Mouse (Mus musculus) hindbrain, embryonic 10.5 days (tissue): ENCODE measurements around the gene Gm37240. TPM values are rescaled to one million over a fixed set of nuclear protein-coding genes. Genes with fewer than 3 reads are reported as not detected.

Source experiments
- DNase-seq: peaks from one replicate; pipeline ENCODE4 v3.0.0-alpha.2; 2017; ENCODE audit warnings: low spot score
- H3K27ac ChIP-seq: fragments of 300-500 bp; sonication (generic); 2 replicates; pipeline ENCODE4 v1.5.1; 2016; ENCODE audit warnings: mild to moderate bottlenecking, moderate library complexity
- H3K27me3 ChIP-seq: fragments of 300-500 bp; sonication (generic); 2 replicates; pipeline ENCODE4 v1.6.1; 2016; ENCODE audit warnings: mild to moderate bottlenecking; ENCODE audit not compliant: poor library complexity, insufficient read depth, severe bottlenecking
- H3K36me3 ChIP-seq: fragments of 300-500 bp; sonication (generic); 2 replicates; pipeline ENCODE4 v1.6.1; 2016; ENCODE audit warnings: mild to moderate bottlenecking, moderate library complexity
- H3K4me1 ChIP-seq: fragments of 300-500 bp; sonication (generic); replicated peaks from 2 replicates; pipeline ENCODE4 v1.6.1; 2016; ENCODE audit warnings: mild to moderate bottlenecking
- H3K4me3 ChIP-seq: fragments of 300-500 bp; sonication (generic); 2 replicates; pipeline ENCODE4 v1.5.1; 2016; ENCODE audit warnings: mild to moderate bottlenecking, moderate library complexity
- H3K9me3 ChIP-seq: fragments of 300-500 bp; sonication (generic); 2 replicates; pipeline ENCODE4 v1.6.1; 2016; ENCODE audit warnings: mild to moderate bottlenecking, moderate library complexity
- WGBS: fragments of 180-500 bp; shearing (Covaris S2); methylation state at CpG from one replicate; pipeline ENCODE4 v1.1.7; 2016; 5-methylcytosine and 5-hydroxymethylcytosine counted together
- polyA plus RNA-seq: library from polyadenylated mRNA; unstranded; fragments of >200 nt; fragmentation: Nextera tagmentation; extraction: Ambion mirVana; gene quantifications from 2 replicates; pipeline ENCODE4 v1.2.1, GENCODE M21; 2016

Gm37240 gene
- polyA plus RNA-seq, 1 experiment from 2014 or later, result 1.4 TPM

DNA sequence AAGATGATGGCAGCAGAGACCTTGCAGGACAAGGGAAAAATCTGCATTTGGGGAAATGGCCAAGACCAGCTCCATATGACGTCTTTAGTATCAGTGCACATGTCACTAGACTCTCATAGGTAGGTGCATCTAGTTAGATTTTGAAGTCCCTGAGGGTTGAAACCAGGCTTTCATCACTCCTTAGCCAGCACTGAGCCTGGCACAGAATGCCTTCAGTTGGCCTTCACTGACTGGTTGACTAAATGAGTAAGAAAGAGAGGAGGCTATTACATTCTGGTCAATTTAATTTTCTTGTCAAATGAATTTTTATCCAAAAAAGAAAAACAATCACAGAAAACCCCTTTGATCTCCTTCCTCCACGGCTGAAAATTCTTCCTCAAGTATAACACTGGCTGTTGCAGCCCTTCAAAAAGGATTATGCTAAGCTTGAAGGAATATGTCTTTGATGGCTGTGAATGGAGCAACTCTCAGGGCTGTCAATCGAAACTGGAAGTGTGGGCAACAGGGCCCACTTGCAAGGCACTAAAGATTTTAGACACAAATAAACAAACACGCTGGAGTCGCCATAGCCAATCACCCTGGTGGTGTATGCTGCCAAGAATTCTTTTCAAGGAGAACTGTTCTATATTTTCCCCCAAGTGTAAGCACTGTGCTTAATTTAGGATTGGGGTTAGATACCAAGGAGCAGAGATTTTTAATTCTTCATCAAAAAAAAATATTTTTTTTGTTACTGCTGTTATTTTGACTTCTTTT, 522.6 kb downstream of the Gm37240 start:
- no peaks in the 10 kb centered on the region for H3K27me3 ChIP-seq
- peaks cover 5% of the 10 kb centered on the region; the same call in 1 of the 2 replicates for H3K4me1 ChIP-seq
- no peak for DNase-seq
- H3K9me3 ChIP-seq, result no peaks in the 10 kb centered on the region
- H3K4me3 ChIP-seq, result no peak overlapping the region
- WGBS, result 79% methylated on average over 5 of the region's 5 CpGs
- H3K27ac ChIP-seq, result no peak overlapping the region
- H3K36me3 ChIP-seq, result no peaks in the 10 kb centered on the region

GRCm38 (mm10) chr3:85362883-85363282, 524.4 kb downstream of the Gm37240 start:
- Histone ChIP-seq H3K4me1 (no peaks in the 10 kb centered on the region), H3K27me3 (no peaks in the 10 kb centered on the region), H3K4me3 (no peak overlapping the region), H3K27ac (no peak overlapping the region), H3K9me3 (no peaks in the 10 kb centered on the region), H3K36me3 (no peaks in the 10 kb centered on the region)
- 92% methylated on average over 7 of the region's 7 CpGs for WGBS
- no peak for DNase-seq

DNA sequence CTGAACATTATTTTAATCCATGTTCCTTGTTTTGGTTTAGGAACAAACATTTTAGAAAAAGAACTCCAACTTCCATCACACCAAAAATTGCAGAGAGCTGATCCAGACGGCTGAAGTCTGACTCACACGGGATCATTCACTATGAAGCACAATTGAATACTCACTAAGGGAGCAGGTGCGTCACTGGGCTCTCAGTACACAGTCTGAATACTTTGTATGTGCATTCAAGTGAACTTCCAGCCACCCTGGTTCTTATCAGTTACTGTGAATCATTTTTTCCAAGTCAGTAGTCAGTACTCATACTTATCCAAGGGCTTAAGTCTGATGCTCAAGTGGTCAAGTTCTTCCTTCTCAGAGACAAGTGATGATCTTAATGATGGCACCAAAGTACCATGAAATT, 530.9 kb downstream of the Gm37240 start:
- DNase-seq, result no peak
- Histone ChIP-seq H3K27me3 (no peaks in the 10 kb centered on the region), H3K4me1 (no peaks in the 10 kb centered on the region), H3K36me3 (no peaks in the 10 kb centered on the region), H3K27ac (no peak overlapping the region), H3K4me3 (no peak overlapping the region), H3K9me3 (no peaks in the 10 kb centered on the region)
- 86% methylated on average over 3 of the region's 3 CpGs for WGBS

- H3K27ac ChIP-seq, result no peak overlapping the region
- 75% methylated on average over 6 of the region's 6 CpGs for WGBS
- no peak overlapping the region for H3K4me3 ChIP-seq
- H3K4me1 ChIP-seq, result no peaks in the 10 kb centered on the region
- no peak for DNase-seq
- H3K9me3 ChIP-seq, result no peaks in the 10 kb centered on the region
- no peaks in the 10 kb centered on the region for H3K36me3 ChIP-seq
- no peaks in the 10 kb centered on the region for H3K27me3 ChIP-seq
Observed at GRCm38 (mm10) chr3:85348021-85348420, 539.3 kb downstream of the Gm37240 start.

GRCm38 (mm10) chr3:85341103-85341860, 546.0 kb downstream of the Gm37240 start:
- WGBS, result 82% methylated on average over 12 of the region's 12 CpGs
- Histone ChIP-seq H3K27ac (peak overlapping the region; percentile 40; the same call in 1 of the 2 replicates), H3K27me3 (no peaks in the 10 kb centered on the region), H3K4me3 (no peak overlapping the region), H3K4me1 (peaks cover 29% of the 10 kb centered on the region), H3K9me3 (no peaks in the 10 kb centered on the region), H3K36me3 (no peaks in the 10 kb centered on the region)
- DNase-seq, result peak; percentile 17

GRCm38 (mm10) chr3:85340491-85340890, 546.8 kb downstream of the Gm37240 start:
- no peaks in the 10 kb centered on the region for H3K27me3 ChIP-seq
- no peak for DNase-seq
- no peaks in the 10 kb centered on the region for H3K36me3 ChIP-seq
- H3K4me1 ChIP-seq, result peaks cover 29% of the 10 kb centered on the region
- H3K9me3 ChIP-seq, result no peaks in the 10 kb centered on the region
- WGBS, result 54% methylated on average over 3 of the region's 3 CpGs
- H3K4me3 ChIP-seq, result no peak overlapping the region
- H3K27ac ChIP-seq, result peak overlapping the region; percentile 40; the same call in 1 of the 2 replicates

DNA sequence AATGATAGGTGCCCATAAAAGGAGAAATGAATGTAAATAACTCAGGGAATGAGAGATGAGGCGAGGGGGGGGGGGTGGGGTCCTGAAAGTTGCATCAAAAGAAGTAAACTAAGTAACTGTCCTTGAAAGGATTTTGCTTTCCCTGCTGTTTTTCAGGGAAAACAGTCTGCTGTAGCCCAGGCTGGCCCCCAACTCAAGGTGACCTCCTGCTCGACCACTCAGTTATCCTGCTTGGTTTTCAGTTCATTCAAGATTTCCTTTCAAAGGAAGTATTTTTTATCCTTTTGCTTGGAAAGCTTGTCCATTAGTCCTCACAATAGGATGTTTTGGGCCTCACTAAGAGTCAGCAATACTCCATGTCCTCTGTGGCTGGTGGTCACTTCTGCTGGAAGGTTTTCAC, 547.4 kb downstream of the Gm37240 start:
- Histone ChIP-seq H3K36me3 (no peaks in the 10 kb centered on the region), H3K9me3 (no peaks in the 10 kb centered on the region), H3K4me1 (peaks cover 29% of the 10 kb centered on the region), H3K4me3 (no peak overlapping the region), H3K27me3 (no peaks in the 10 kb centered on the region), H3K27ac (no peak overlapping the region)
- no peak for DNase-seq
- 78% methylated on average over 2 of the region's 2 CpGs for WGBS

DNA sequence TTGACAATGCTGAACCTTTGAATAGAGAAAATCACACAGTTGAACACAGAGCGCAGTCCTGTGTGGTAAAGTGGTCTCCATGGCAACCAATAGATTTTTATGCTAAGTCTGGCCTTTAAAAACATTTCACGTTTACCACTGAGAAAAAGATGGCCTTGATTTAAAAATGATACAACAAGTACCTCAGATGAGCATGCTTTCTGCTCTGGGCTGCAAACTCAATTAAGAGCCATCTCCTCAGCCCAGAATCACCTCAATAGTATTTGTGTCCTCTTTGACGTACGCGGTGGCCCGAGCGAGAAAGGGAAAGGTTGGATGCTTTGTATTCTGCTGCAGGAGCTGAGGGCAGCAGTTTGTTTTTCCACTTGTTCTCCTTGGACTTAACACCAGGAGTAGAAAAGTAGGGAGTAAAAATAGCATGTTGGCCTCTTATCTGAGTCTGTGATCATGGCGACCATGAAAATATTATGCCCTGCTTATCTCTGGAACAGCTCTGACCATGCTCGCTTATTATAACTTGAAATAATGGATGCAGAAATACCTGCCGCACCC, 548.0 kb downstream of the Gm37240 start:
- WGBS, result 76% methylated on average over 10 of the region's 10 CpGs
- H3K9me3 ChIP-seq, result no peaks in the 10 kb centered on the region
- DNase-seq, result no peak
- H3K27ac ChIP-seq, result no peak overlapping the region
- peaks cover 29% of the 10 kb centered on the region for H3K4me1 ChIP-seq
- no peak overlapping the region for H3K4me3 ChIP-seq
- no peaks in the 10 kb centered on the region for H3K36me3 ChIP-seq
- no peaks in the 10 kb centered on the region for H3K27me3 ChIP-seq

DNA sequence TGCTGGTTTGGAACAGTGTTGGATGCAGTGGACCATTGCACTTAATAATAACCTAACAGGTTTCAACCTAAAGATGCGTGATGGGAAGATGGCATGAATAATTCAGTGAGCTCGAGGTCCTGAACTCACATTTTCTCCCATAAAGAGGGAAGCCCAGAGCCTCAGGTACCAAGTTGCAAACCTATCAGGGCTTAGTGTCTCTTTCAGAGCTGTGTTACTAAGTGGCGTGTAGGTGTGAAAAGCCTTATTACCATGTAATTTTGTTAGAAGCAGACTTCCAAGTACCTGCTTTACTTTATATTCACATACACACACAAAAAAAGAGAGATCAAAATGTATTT, 548.6 kb downstream of the Gm37240 start:
- H3K4me3 ChIP-seq, result no peak overlapping the region
- DNase-seq, result no peak
- peaks cover 29% of the 10 kb centered on the region for H3K4me1 ChIP-seq
- H3K9me3 ChIP-seq, result no peaks in the 10 kb centered on the region
- no peaks in the 10 kb centered on the region for H3K27me3 ChIP-seq
- no peak overlapping the region for H3K27ac ChIP-seq
- no peaks in the 10 kb centered on the region for H3K36me3 ChIP-seq
- WGBS, result 62% methylated on average over 3 of the region's 3 CpGs

DNA sequence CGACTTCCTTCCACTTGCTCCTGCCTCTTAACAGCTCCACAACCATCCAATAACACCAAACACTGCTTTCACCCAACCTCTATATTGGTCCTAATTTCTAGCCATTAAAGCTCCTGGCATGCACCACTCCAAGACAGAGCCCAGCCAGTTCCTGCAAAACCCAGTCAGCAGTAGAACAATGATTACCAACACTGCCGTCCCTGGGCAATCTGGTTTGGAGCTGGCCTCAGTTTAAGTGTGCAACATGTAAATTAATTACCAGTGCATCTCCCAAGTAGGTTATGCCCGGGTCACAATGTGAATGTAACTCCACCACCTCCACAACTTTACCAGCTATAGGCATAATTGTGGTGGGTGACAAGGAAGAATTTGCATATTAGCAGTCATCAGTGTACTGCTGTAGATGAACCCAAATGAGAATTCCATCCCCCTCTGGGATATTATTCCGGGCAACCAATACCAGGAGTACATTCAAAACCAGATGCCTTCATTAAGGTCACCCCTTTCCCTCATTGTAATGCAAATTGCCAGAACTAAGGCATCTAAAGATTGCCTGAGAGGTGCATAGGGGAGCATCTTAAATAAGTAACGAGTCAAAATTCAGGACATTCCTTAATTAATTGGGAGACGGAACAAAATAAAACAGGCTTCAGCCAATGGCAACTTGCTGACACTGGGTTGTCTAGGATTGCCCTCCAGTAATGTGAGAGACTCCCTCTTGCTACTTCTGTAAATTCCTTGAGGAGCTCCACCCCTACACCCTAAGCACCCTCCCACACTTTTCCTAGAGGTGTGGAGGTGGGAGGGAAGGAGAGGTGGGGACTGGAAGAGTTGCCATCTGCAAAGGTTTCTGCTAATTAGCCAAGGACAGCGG, 549.2 kb downstream of the Gm37240 start:
- no peaks in the 10 kb centered on the region for H3K27me3 ChIP-seq
- H3K4me3 ChIP-seq, result no peak overlapping the region
- WGBS, result 65% methylated on average over 7 of the region's 7 CpGs
- H3K4me1 ChIP-seq, result peaks cover 29% of the 10 kb centered on the region
- H3K27ac ChIP-seq, result no peak overlapping the region
- H3K9me3 ChIP-seq, result no peaks in the 10 kb centered on the region
- H3K36me3 ChIP-seq, result no peaks in the 10 kb centered on the region
- DNase-seq, result no peak

GRCm38 (mm10) chr3:85335517-85335916, 551.8 kb downstream of the Gm37240 start:
- Histone ChIP-seq H3K27ac (no peak overlapping the region), H3K27me3 (no peaks in the 10 kb centered on the region), H3K36me3 (no peaks in the 10 kb centered on the region), H3K4me3 (no peak overlapping the region), H3K9me3 (no peaks in the 10 kb centered on the region), H3K4me1 (peaks cover 22% of the 10 kb centered on the region)
- no peak for DNase-seq
- 78% methylated on average over 1 of the region's 1 CpGs for WGBS

DNA sequence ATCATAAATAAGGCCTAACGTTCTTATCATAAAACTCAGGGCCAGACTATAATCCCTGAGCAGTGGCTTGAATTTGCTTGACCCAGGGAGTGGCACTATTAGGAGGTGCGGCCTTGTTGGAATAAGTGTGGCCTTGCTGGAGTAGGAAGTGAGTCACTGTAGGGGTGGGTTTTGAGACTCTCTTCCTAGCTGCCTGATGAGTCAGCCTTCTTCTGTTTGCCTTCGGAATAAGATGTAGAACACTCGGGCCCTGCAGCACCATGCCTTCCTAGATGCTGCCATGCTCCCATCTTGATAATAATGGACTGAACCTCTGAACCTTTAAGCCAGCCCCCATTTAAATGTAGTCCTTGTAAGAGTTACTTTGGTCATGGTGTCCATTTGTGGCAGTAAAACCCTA, 555.0 kb downstream of the Gm37240 start:
- Histone ChIP-seq H3K36me3 (no peaks in the 10 kb centered on the region), H3K4me1 (no peaks in the 10 kb centered on the region), H3K4me3 (no peak overlapping the region), H3K27ac (no peak overlapping the region), H3K27me3 (no peaks in the 10 kb centered on the region), H3K9me3 (no peaks in the 10 kb centered on the region)
- no peak for DNase-seq
- 84% methylated on average over 4 of the region's 4 CpGs for WGBS
